29 mouse cellular contexts compared by ENCODE assay signal in genomic region chr17:84478276-84478675, GRCm38 (mm10). TPM values are rescaled to one million over a fixed set of nuclear protein-coding genes. Genes with fewer than 3 reads are reported as not detected.
DNase-seq lines count a peak whose midpoint lies in the region; ATAC-seq and TF ChIP-seq lines count a peak whose summit lies in the region.
"Had no signal": no experiment of that assay in that cellular context is flagged by ENCODE, and none has a peak within 500 bp of the region (broad histone marks: within the 10 kb centered on the region; RNA-seq: fewer than 3 reads in every experiment).

No protein-coding gene starts in this region.

- no peak overlapping the region for H3K9ac ChIP-seq in forebrain, embryonic 14.5 days (ENCODE audit: low read length)
- H3K9ac ChIP-seq in forebrain, embryonic 15.5 days (replicated peaks), result no peak overlapping the region
- H3K9ac ChIP-seq in midbrain, postnatal 0 days (replicated peaks; ENCODE audit: low read length, poor library complexity, severe bottlenecking), result no peak overlapping the region
- H3K9ac ChIP-seq: embryonic facial prominence, embryonic 15.5 days; heart, embryonic 13.5 days; intestine, embryonic 15.5 days; liver, embryonic 14.5 days; lung, embryonic 14.5 days; midbrain, embryonic 13.5 days; neural tube, embryonic 15.5 days had no signal

- H3K4me3 ChIP-seq in forebrain, embryonic 14.5 days (ENCODE audit: low read depth, low read length), result no peak overlapping the region
- no peak overlapping the region for H3K4me3 ChIP-seq in forebrain, embryonic 15.5 days
- no peak overlapping the region for H3K4me3 ChIP-seq in midbrain, postnatal 0 days (ENCODE audit: low read depth, low read length)
- H3K4me3 ChIP-seq in midbrain, embryonic 10.5 days, result no peak overlapping the region
- H3K4me3 ChIP-seq: embryonic facial prominence, embryonic 10.5 days; embryonic facial prominence, embryonic 15.5 days; gastrocnemius, adult 2 months; heart, embryonic 13.5 days; hindbrain, embryonic 10.5 days; intestine, embryonic 15.5 days; layer of hippocampus, adult 2 months; midbrain, embryonic 13.5 days; neural tube, embryonic 15.5 days had no signal

- WGBS in forebrain, embryonic 14.5 days, result 66% methylated on average over 4 of the region's 4 CpGs
- 64% methylated on average over 4 of the region's 4 CpGs for WGBS in forebrain, embryonic 15.5 days
- 73% methylated on average over 4 of the region's 4 CpGs for WGBS in midbrain, postnatal 0 days
- 83% methylated on average over 4 of the region's 4 CpGs for WGBS in midbrain, embryonic 10.5 days

- TF ChIP-seq CTCF in midbrain, postnatal 0 days (IDR thresholded peaks at IDR 0.05), result no peak

- no peaks in the 10 kb centered on the region for H3K36me3 ChIP-seq in forebrain, embryonic 14.5 days (ENCODE audit: control insufficient read depth, insufficient read depth, low read length)
- no peaks in the 10 kb centered on the region for H3K36me3 ChIP-seq in forebrain, embryonic 15.5 days
- no peaks in the 10 kb centered on the region for H3K36me3 ChIP-seq in midbrain, postnatal 0 days (ENCODE audit: insufficient read depth, low read length)
- no peaks in the 10 kb centered on the region for H3K36me3 ChIP-seq in midbrain, embryonic 10.5 days
- H3K36me3 ChIP-seq: embryonic facial prominence, embryonic 10.5 days; embryonic facial prominence, embryonic 15.5 days; heart, embryonic 13.5 days; hindbrain, embryonic 10.5 days; intestine, embryonic 15.5 days; midbrain, embryonic 13.5 days; neural tube, embryonic 15.5 days had no signal

- H3K4me2 ChIP-seq in forebrain, embryonic 14.5 days (ENCODE audit: low read length), result no peak overlapping the region
- no peak overlapping the region for H3K4me2 ChIP-seq in forebrain, embryonic 15.5 days (replicated peaks)
- no peak overlapping the region for H3K4me2 ChIP-seq in midbrain, postnatal 0 days (ENCODE audit: low read depth, low read length, poor library complexity, severe bottlenecking)
- H3K4me2 ChIP-seq: embryonic facial prominence, embryonic 15.5 days; heart, embryonic 13.5 days; intestine, embryonic 15.5 days; lung, embryonic 14.5 days; midbrain, embryonic 13.5 days; neural tube, embryonic 15.5 days had no signal

- DNase-seq in forebrain, embryonic 14.5 days (ENCODE audit: low spot score), result peak; percentile 26
- peak; percentile 34 for DNase-seq in midbrain, postnatal 0 days (ENCODE audit: low spot score)
- no peak for DNase-seq in midbrain, embryonic 10.5 days (ENCODE audit: low spot score)
- DNase-seq in cerebellum, postnatal 14 days, result peak; percentile 78 to 87
- DNase-seq in lung, adult 18-20 months, result no peak
- DNase-seq: adrenal gland, postnatal 25 days; B cell, adult 2 months; gastrocnemius, adult 2 months; gastrocnemius, postnatal 36 days; heart, postnatal 14 days; kidney, adult 2 months; kidney, postnatal 36 days; liver; lung, embryonic 14.5 days; lung, postnatal 14 days; retina, postnatal 1 day; right cerebral cortex, postnatal 14 days had no signal

- H3K9me3 ChIP-seq in forebrain, embryonic 14.5 days (replicated peaks; ENCODE audit: control insufficient read depth, low read length), result no peaks in the 10 kb centered on the region
- no peaks in the 10 kb centered on the region for H3K9me3 ChIP-seq in forebrain, embryonic 15.5 days
- no peaks in the 10 kb centered on the region for H3K9me3 ChIP-seq in midbrain, postnatal 0 days (ENCODE audit: low read length)
- no peaks in the 10 kb centered on the region for H3K9me3 ChIP-seq in midbrain, embryonic 10.5 days (replicated peaks)
- H3K9me3 ChIP-seq: embryonic facial prominence, embryonic 10.5 days; embryonic facial prominence, embryonic 15.5 days; heart, embryonic 13.5 days; hindbrain, embryonic 10.5 days; intestine, embryonic 15.5 days; midbrain, embryonic 13.5 days; neural tube, embryonic 15.5 days had no signal

- ATAC-seq in forebrain, embryonic 14.5 days, result no peak
- ATAC-seq in forebrain, embryonic 15.5 days (replicated peaks), result no peak
- no peak for ATAC-seq in midbrain, postnatal 0 days (ENCODE audit: low FRiP score)
- ATAC-seq: forebrain, embryonic 16.5 days; hindbrain, embryonic 16.5 days; intestine, embryonic 15.5 days; midbrain, embryonic 13.5 days had no signal

- H3K4me1 ChIP-seq in forebrain, embryonic 14.5 days (ENCODE audit: control insufficient read depth, insufficient read depth, low read length), result no peaks in the 10 kb centered on the region
- peaks cover 5% of the 10 kb centered on the region; the same call in 1 of the 2 replicates for H3K4me1 ChIP-seq in forebrain, embryonic 15.5 days
- H3K4me1 ChIP-seq in midbrain, postnatal 0 days (ENCODE audit: insufficient read depth, low read length), result no peaks in the 10 kb centered on the region
- H3K4me1 ChIP-seq in midbrain, embryonic 10.5 days, result peaks cover 20% of the 10 kb centered on the region
- H3K4me1 ChIP-seq: embryonic facial prominence, embryonic 15.5 days; intestine, embryonic 15.5 days had no signal

- no peaks in the 10 kb centered on the region for H3K27me3 ChIP-seq in forebrain, embryonic 14.5 days (replicated peaks; ENCODE audit: control insufficient read depth, insufficient read depth, low read length)
- no peaks in the 10 kb centered on the region for H3K27me3 ChIP-seq in forebrain, embryonic 15.5 days
- H3K27me3 ChIP-seq in midbrain, postnatal 0 days (ENCODE audit: insufficient read depth, low read length), result no peaks in the 10 kb centered on the region
- no peaks in the 10 kb centered on the region; the same call in 1 of the 2 replicates for H3K27me3 ChIP-seq in midbrain, embryonic 10.5 days (ENCODE audit: low read depth, poor library complexity, severe bottlenecking)
- H3K27me3 ChIP-seq: embryonic facial prominence, embryonic 15.5 days; heart, embryonic 13.5 days; intestine, embryonic 15.5 days; midbrain, embryonic 13.5 days; neural tube, embryonic 15.5 days had no signal

- no peak overlapping the region for H3K27ac ChIP-seq in forebrain, embryonic 14.5 days (ENCODE audit: low read depth, low read length)
- H3K27ac ChIP-seq in forebrain, embryonic 15.5 days (replicated peaks), result no peak overlapping the region
- H3K27ac ChIP-seq in midbrain, postnatal 0 days (ENCODE audit: low read depth, low read length), result no peak overlapping the region
- H3K27ac ChIP-seq in midbrain, embryonic 10.5 days (replicated peaks), result no peak overlapping the region
- H3K27ac ChIP-seq: embryonic facial prominence, embryonic 10.5 days; embryonic facial prominence, embryonic 15.5 days; gastrocnemius, adult 2 months; heart, embryonic 13.5 days; hindbrain, embryonic 10.5 days; intestine, embryonic 15.5 days; layer of hippocampus, adult 2 months; liver, embryonic 14.5 days; midbrain, embryonic 13.5 days; neural tube, embryonic 15.5 days had no signal

RNA-seq across cellular contexts. Expression of gene Thada, which starts 12.3 kb away (rescaled TPM):
- polyA plus RNA-seq in forebrain, embryonic 14.5 days (2014; fragmentation: Nextera tagmentation; extraction: Ambion mirVana), result 4.0 and 7.0 TPM in 2 replicates
- polyA plus RNA-seq in forebrain, embryonic 15.5 days (2015; fragmentation: Nextera tagmentation; extraction: Ambion mirVana), result 6.0 and 6.3 TPM in 2 replicates
- 12.2 and 24.1 TPM in 2 replicates for total RNA-seq in midbrain, postnatal 0 days (2014; rRNA removed)
- 2.8 and 4.3 TPM in 2 replicates for polyA plus RNA-seq in midbrain, postnatal 0 days (2015; fragmentation: Nextera tagmentation; extraction: Ambion mirVana)
- 10.3 and 10.8 TPM in 2 replicates for polyA plus RNA-seq in midbrain, embryonic 10.5 days (2016; fragmentation: Nextera tagmentation; extraction: Ambion mirVana)

RNA-seq across cellular contexts. Expression of gene Plekhh2, which starts 33.4 kb away (rescaled TPM):
- 0.88 and 1.3 TPM in 2 replicates for polyA plus RNA-seq in forebrain, embryonic 14.5 days (2014; fragmentation: Nextera tagmentation; extraction: Ambion mirVana)
- polyA plus RNA-seq in forebrain, embryonic 15.5 days (2015; fragmentation: Nextera tagmentation; extraction: Ambion mirVana), result 0.88 and 1.2 TPM in 2 replicates
- total RNA-seq in midbrain, postnatal 0 days (2014; rRNA removed), result 3.1 and 4.3 TPM in 2 replicates
- polyA plus RNA-seq in midbrain, postnatal 0 days (2015; fragmentation: Nextera tagmentation; extraction: Ambion mirVana), result 1.2 and 1.6 TPM in 2 replicates
- polyA plus RNA-seq in midbrain, embryonic 10.5 days (2016; fragmentation: Nextera tagmentation; extraction: Ambion mirVana), result 2.9 and 4.0 TPM in 2 replicates

Comparison
In these comparisons a context has a peak if more than half of its experiments do, and no peak if none do; other contexts are left out.
1. DNase-seq: peak in forebrain, embryonic 14.5 days (single experiment), midbrain, postnatal 0 days (single experiment) and cerebellum, postnatal 14 days (2 of 2); none in midbrain, embryonic 10.5 days (single experiment) and lung, adult 18-20 months (0 of 2).